Mouse (Mus musculus): ENCODE data around the gene Srgap1.
A peak's percentile ranks its signal among the peaks of the same experiment; 100 is the strongest.

Gene Srgap1

GRCm38 (mm10) chr10:121754237-121754636 is 292.9 kb downstream of the Srgap1 start:
- DNase-seq: no peak

- DNase-seq: no peak
These were observed 296.9 kb downstream of the Srgap1 start for GRCm38 (mm10) chr10:121750175-121750574.

GRCm38 (mm10) chr10:121742336-121742735 is 304.8 kb downstream of the Srgap1 start:
- no peak for DNase-seq

GRCm38 (mm10) chr10:121739548-121740505 is 307.3 kb downstream of the Srgap1 start, which contains the start of gene BC048403:
TSS of gene BC048403 (plus strand) at chr10:121739937.
- DNase-seq: peak; percentile 89

- no peak for DNase-seq
These were observed 309.9 kb downstream of the Srgap1 start for GRCm38 (mm10) chr10:121737256-121737655.

- peak; percentile 6 for DNase-seq
These were observed 314.6 kb downstream of the Srgap1 start for GRCm38 (mm10) chr10:121732542-121732941.

GRCm38 (mm10) chr10:121731048-121731725 is 315.9 kb downstream of the Srgap1 start:
- no peak for DNase-seq
